Mouse (Mus musculus) heart, postnatal 0 days (tissue): ENCODE results near the gene Hspb9.

Experiments
- CTCF ChIP-seq: IDR thresholded peaks from 2 replicates; pipeline ENCODE4 v1.5.1; 2016; ENCODE audit warnings: antibody characterized with exemption, control low read depth, low read depth
- EP300 ChIP-seq: IDR thresholded peaks from 2 replicates; pipeline ENCODE4 v1.6.1; 2016; ENCODE audit warnings: antibody characterized with exemption, low read depth

GRCm38 (mm10) chr11:100709201-100709810, 4.3 kb upstream of the Hspb9 start:
- TF ChIP-seq CTCF (no peak), EP300 (no peak)
